Mouse (Mus musculus): ENCODE results near the gene Gfpt1. TPM values are rescaled to one million over a fixed set of nuclear protein-coding genes. Genes with fewer than 3 reads are reported as not detected.

The Gfpt1 gene
- polyA plus RNA-seq, 1 experiment: 48.1 TPM

GRCm38 (mm10) chr6:87034395-87034794 is 8.3 kb upstream of the Gfpt1 start:
- Histone ChIP-seq H3K27ac (ENCODE audit: insufficient read depth, low read length) (no peak overlapping the region), H3K27me3 (ENCODE audit: control insufficient read depth, insufficient read depth, low read length, poor library complexity, severe bottlenecking) (no peaks in the 10 kb centered on the region), H3K4me1 (ENCODE audit: control insufficient read depth, insufficient read depth, low read length) (no peaks in the 10 kb centered on the region), H3K9me3 (replicated peaks; ENCODE audit: control insufficient read depth, insufficient read depth, low read length, poor library complexity, severe bottlenecking) (no peaks in the 10 kb centered on the region), H3K36me3 (ENCODE audit: control insufficient read depth, insufficient read depth, low read length, poor library complexity, severe bottlenecking) (no peaks in the 10 kb centered on the region; the same call in 1 of the 2 replicates), H3K9ac (ENCODE audit: low read depth, poor library complexity, severe bottlenecking) (no peak overlapping the region), H3K4me3 (ENCODE audit: low read depth, low read length) (no peak overlapping the region)
- TF ChIP-seq POLR2A (IDR thresholded peaks at IDR 0.05; ENCODE audit: insufficient read depth, low read length): no peak

GRCm38 (mm10) chr6:87037826-87038620 is 4.6 kb upstream of the Gfpt1 start:
- Histone ChIP-seq H3K9ac (ENCODE audit: low read depth, poor library complexity, severe bottlenecking) (no peak overlapping the region), H3K27ac (ENCODE audit: insufficient read depth, low read length) (no peak overlapping the region), H3K9me3 (replicated peaks; ENCODE audit: control insufficient read depth, insufficient read depth, low read length, poor library complexity, severe bottlenecking) (no peaks in the 10 kb centered on the region), H3K4me3 (ENCODE audit: low read depth, low read length) (no peak overlapping the region), H3K4me1 (ENCODE audit: control insufficient read depth, insufficient read depth, low read length) (no peaks in the 10 kb centered on the region), H3K27me3 (ENCODE audit: control insufficient read depth, insufficient read depth, low read length, poor library complexity, severe bottlenecking) (no peaks in the 10 kb centered on the region), H3K36me3 (ENCODE audit: control insufficient read depth, insufficient read depth, low read length, poor library complexity, severe bottlenecking) (no peaks in the 10 kb centered on the region)
- TF ChIP-seq CTCF (IDR thresholded peaks at IDR 0.05; ENCODE audit: low read depth, low read length): no peak
- TF ChIP-seq EP300 (IDR thresholded peaks at IDR 0.05; ENCODE audit: insufficient read depth, low read depth, low read length): no peak
- TF ChIP-seq POLR2A (IDR thresholded peaks at IDR 0.05; ENCODE audit: insufficient read depth, low read length): no peak

- no peaks in the 10 kb centered on the region for H3K9me3 ChIP-seq (replicated peaks; ENCODE audit: control insufficient read depth, insufficient read depth, low read length, poor library complexity, severe bottlenecking)
- peaks cover 1% of the 10 kb centered on the region for H3K4me1 ChIP-seq (ENCODE audit: control insufficient read depth, insufficient read depth, low read length)
- H3K36me3 ChIP-seq (ENCODE audit: control insufficient read depth, insufficient read depth, low read length, poor library complexity, severe bottlenecking): no peaks in the 10 kb centered on the region
- H3K9ac ChIP-seq (ENCODE audit: low read depth, poor library complexity, severe bottlenecking): no peak overlapping the region
- H3K4me3 ChIP-seq (ENCODE audit: low read depth, low read length): no peak overlapping the region
- TF ChIP-seq POLR2A (IDR thresholded peaks at IDR 0.05; ENCODE audit: insufficient read depth, low read length) (no peak), CTCF (IDR thresholded peaks at IDR 0.05; ENCODE audit: low read depth, low read length) (no peak), EP300 (IDR thresholded peaks at IDR 0.05; ENCODE audit: insufficient read depth, low read depth, low read length) (no peak)
- H3K27ac ChIP-seq (ENCODE audit: insufficient read depth, low read length): no peak overlapping the region
- no peaks in the 10 kb centered on the region for H3K27me3 ChIP-seq (ENCODE audit: control insufficient read depth, insufficient read depth, low read length, poor library complexity, severe bottlenecking)
These were observed 3.5 kb upstream of the Gfpt1 start for GRCm38 (mm10) chr6:87039161-87039560.

- H3K27ac ChIP-seq (ENCODE audit: insufficient read depth, low read length): no peak overlapping the region
- no peak overlapping the region for H3K9ac ChIP-seq (ENCODE audit: low read depth, poor library complexity, severe bottlenecking)
- no peaks in the 10 kb centered on the region for H3K36me3 ChIP-seq (ENCODE audit: control insufficient read depth, insufficient read depth, low read length, poor library complexity, severe bottlenecking)
- peaks cover 3% of the 10 kb centered on the region for H3K4me1 ChIP-seq (ENCODE audit: control insufficient read depth, insufficient read depth, low read length)
- H3K4me3 ChIP-seq (ENCODE audit: low read depth, low read length): no peak overlapping the region
- TF ChIP-seq CTCF (IDR thresholded peaks at IDR 0.05; ENCODE audit: low read depth, low read length) (no peak), EP300 (IDR thresholded peaks at IDR 0.05; ENCODE audit: insufficient read depth, low read depth, low read length) (no peak), POLR2A (IDR thresholded peaks at IDR 0.05; ENCODE audit: insufficient read depth, low read length) (no peak)
- H3K27me3 ChIP-seq (ENCODE audit: control insufficient read depth, insufficient read depth, low read length, poor library complexity, severe bottlenecking): no peaks in the 10 kb centered on the region
- H3K9me3 ChIP-seq (replicated peaks; ENCODE audit: control insufficient read depth, insufficient read depth, low read length, poor library complexity, severe bottlenecking): no peaks in the 10 kb centered on the region
These were observed 1.7 kb upstream of the Gfpt1 start for GRCm38 (mm10) chr6:87040971-87041370.

- no peak overlapping the region for H3K4me3 ChIP-seq (ENCODE audit: low read depth, low read length)
These were observed 1.2 kb upstream of the Gfpt1 start for GRCm38 (mm10) chr6:87041431-87041830.

GRCm38 (mm10) chr6:87042004-87042336 is 676 bp upstream of the Gfpt1 start:
- Histone ChIP-seq H3K4me1 (ENCODE audit: control insufficient read depth, insufficient read depth, low read length) (peaks cover 3% of the 10 kb centered on the region), H3K4me3 (ENCODE audit: low read depth, low read length) (peak overlapping the region; percentile 81), H3K27ac (ENCODE audit: insufficient read depth, low read length) (peak overlapping the region; percentile 55), H3K9ac (ENCODE audit: low read depth, poor library complexity, severe bottlenecking) (peak overlapping the region; percentile 64), H3K36me3 (ENCODE audit: control insufficient read depth, insufficient read depth, low read length, poor library complexity, severe bottlenecking) (no peaks in the 10 kb centered on the region), H3K9me3 (replicated peaks; ENCODE audit: control insufficient read depth, insufficient read depth, low read length, poor library complexity, severe bottlenecking) (no peaks in the 10 kb centered on the region), H3K27me3 (ENCODE audit: control insufficient read depth, insufficient read depth, low read length, poor library complexity, severe bottlenecking) (no peaks in the 10 kb centered on the region)
- TF ChIP-seq CTCF (IDR thresholded peaks at IDR 0.05; ENCODE audit: low read depth, low read length) (no peak), POLR2A (IDR thresholded peaks at IDR 0.05; ENCODE audit: insufficient read depth, low read length) (no peak), EP300 (IDR thresholded peaks at IDR 0.05; ENCODE audit: insufficient read depth, low read depth, low read length) (no peak)

More at GRCm38 (mm10) chr6:87041431-87041830, 1.2 kb upstream of the Gfpt1 start:
- no peak for TF ChIP-seq CTCF (IDR thresholded peaks at IDR 0.05; ENCODE audit: low read depth, low read length)
- TF ChIP-seq EP300 (IDR thresholded peaks at IDR 0.05; ENCODE audit: insufficient read depth, low read depth, low read length): no peak
- TF ChIP-seq POLR2A (IDR thresholded peaks at IDR 0.05; ENCODE audit: insufficient read depth, low read length): no peak
- Histone ChIP-seq H3K36me3 (ENCODE audit: control insufficient read depth, insufficient read depth, low read length, poor library complexity, severe bottlenecking) (no peaks in the 10 kb centered on the region), H3K27ac (ENCODE audit: insufficient read depth, low read length) (no peak overlapping the region), H3K4me1 (ENCODE audit: control insufficient read depth, insufficient read depth, low read length) (peaks cover 3% of the 10 kb centered on the region), H3K9ac (ENCODE audit: low read depth, poor library complexity, severe bottlenecking) (no peak overlapping the region), H3K27me3 (ENCODE audit: control insufficient read depth, insufficient read depth, low read length, poor library complexity, severe bottlenecking) (no peaks in the 10 kb centered on the region), H3K9me3 (replicated peaks; ENCODE audit: control insufficient read depth, insufficient read depth, low read length, poor library complexity, severe bottlenecking) (no peaks in the 10 kb centered on the region)
